Mouse (Mus musculus): Measurements from ENCODE around the gene Plce1. TPM values are rescaled to one million over a fixed set of nuclear protein-coding genes. Genes with fewer than 3 reads are reported as not detected.

Gene Plce1
- polyA plus RNA-seq (2021; fragmentation: Nextera tagmentation) = 0.62 and 1.3 TPM in 2 replicates
- long read RNA-seq, experiment 1, partial matches to known transcripts = 4 of 5 reads
- long read RNA-seq, experiment 1, other reads (novel, unspliced or antisense) = 1 of 5 reads
- long read RNA-seq, experiment 2, partial matches to known transcripts = 11 of 17 reads
- long read RNA-seq, experiment 2, other reads (novel, unspliced or antisense) = 6 of 17 reads

DNA sequence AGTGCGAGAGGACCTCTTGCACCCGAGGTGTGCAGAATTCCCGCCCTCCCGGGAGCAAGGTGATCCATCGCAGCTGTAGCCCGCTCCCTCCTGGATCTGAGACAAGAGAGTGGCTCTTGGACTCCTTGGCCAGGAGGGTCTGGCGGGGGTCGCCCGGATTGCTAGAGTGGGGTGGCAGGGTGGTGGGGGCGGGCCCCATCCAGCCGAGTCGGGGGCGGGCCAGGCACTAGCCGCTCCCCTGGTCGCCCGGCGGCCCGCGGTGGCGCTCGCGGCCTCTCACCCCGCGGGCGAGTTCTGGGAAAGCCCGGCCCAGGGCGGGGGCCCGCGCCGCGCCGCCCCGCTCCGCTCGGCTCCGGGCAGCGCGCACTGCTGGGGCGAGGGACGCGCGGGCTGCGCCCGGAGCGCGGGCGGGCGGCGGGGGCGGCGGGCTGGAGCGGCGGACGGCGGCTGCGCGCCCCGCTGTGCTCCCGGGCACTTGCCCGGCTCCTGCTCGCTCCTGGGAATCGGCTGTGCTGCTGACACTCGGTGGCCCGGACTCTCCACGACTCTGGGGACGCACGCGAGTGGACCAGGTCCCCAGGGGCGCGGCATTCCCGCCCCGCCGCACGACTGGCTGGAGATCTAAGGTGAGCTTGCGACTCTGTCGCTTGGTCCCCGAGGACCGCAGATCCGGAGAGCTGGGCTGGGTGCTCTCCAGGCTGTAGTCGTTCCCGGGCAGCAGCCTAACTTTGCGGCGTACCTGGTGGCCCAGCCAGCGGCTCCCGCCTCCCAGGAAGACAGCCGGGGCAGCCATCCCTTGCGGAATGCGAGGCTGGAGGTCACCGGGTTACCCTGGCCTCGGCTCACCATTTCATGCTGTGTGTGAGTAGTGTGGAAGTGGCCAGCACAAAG, at the start of gene Plce1:
Gene Plce1 (plus strand): TSS at position 379 of the 891 bp plus-strand sequence.

DNA sequence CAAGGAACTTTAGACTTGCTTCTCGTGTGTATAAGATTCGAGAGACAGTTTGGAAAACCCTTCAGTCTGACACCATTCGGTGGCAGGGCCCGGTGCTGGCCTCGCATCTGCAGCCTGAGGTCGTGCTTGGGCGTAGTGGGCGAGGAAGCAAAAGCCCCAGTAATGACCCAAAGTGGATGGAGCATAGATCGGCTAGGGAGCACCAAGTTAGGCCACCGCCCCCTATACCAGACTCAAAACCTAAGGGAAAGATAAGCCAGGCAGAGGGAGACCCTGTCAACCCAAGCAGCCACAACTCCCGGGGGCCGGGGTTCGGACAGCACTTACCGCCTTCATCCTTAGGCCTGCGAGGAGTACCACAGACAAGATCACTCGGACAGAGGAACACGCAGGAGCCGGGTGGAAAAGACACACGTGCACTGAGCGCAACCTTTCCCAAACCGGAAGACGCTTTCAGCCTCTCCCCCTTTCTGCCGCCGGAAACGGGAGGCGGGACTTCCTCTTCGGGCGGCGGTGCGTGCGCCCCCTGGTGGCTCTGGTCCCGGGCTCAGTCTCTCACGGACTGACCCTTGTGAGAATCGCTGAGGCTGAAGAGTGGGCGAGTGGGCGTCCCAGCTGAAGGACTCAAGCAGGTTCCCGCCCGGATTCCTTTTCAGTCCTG, 338.0 kb downstream of the Plce1 start, which contains the start of gene Noc3l:
Gene Noc3l (minus strand): TSS at position 472 of the 661 bp plus-strand sequence.

Other genes starting within 250 kb of the Plce1 start
- gene Lgi1, start 216.6 kb upstream of the Plce1 start, polyA plus RNA-seq (2021; fragmentation: Nextera tagmentation) = 82.0 and 85.0 TPM in 2 replicates
- gene Slc35g1, start 85.1 kb upstream of the Plce1 start, polyA plus RNA-seq (2021; fragmentation: Nextera tagmentation) = 0.18 and 0.24 TPM in 2 replicates

Data from layer of hippocampus, adult 6 months (tissue).